Mouse (Mus musculus) erythroblast, embryonic 14.5 days (primary cell): ENCODE data around the gene Foxp1.

Experiments used
- GATA1 ChIP-seq: IDR thresholded peaks from 2 replicates; pipeline ENCODE4 v1.6.1; 2012; ENCODE audit warnings: low read length, inconsistent platforms, mixed read lengths
- TAL1 ChIP-seq: IDR thresholded peaks from 3 replicates; pipeline ENCODE4 v1.6.1; 2012; ENCODE audit warnings: low read length, inconsistent platforms, mixed read lengths

DNA sequence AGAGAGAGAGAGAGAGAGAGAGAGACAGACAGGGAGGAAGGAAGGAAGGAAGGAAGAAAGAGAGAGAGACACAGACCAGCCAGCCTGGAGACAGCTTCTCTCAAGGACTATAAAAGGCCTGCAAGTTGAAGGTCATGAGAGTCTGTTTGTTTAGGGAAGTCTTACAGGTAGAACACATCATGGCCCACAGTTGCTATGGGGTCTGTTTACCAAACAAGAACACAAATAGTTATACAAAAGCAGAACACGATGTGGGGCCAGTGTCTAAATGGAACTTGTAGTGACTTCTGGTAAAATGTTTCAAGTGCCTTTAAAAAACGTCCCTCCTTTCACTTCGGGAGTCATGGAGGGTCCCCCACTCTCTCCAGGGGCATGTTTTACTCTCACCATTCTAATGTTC, 529.3 kb downstream of the Foxp1 start:
- TF ChIP-seq GATA1 = no peak
- TF ChIP-seq TAL1 = no peak
